Mouse (Mus musculus) layer of hippocampus, postnatal 14 days (tissue): ENCODE results near the gene Fbxo17. TPM values are rescaled to one million over a fixed set of nuclear protein-coding genes. Genes with fewer than 3 reads are reported as not detected.
"Not testable (repeated sequence)": the region's sequence is repeated elsewhere in the genome, so short reads cannot be mapped to it uniquely, and the experiment has no call there.

Experiments used
- DNase-seq, 2 experiments: peaks; one replicate each; pipeline ENCODE4 v3.0.0; 2021 to 2022; ENCODE audit warnings: low spot score in 2 of 2, mixed read lengths in 1 of 2
- long read RNA-seq, 2 experiments: library from polyadenylated mRNA; stranded (forward); transcript quantifications; one replicate each; pipeline ENCODE4 v2.0.0; 2021
- total RNA-seq, 2 experiments: library from RNA; stranded (reverse); gene quantifications; 2 replicates each; pipeline ENCODE4 v1.2.3; 2021

The Fbxo17 gene
- total RNA-seq, result under 1 TPM; 0.88 to 0.97 TPM
- long read RNA-seq, experiment 1, partial matches to known transcripts, result 0 of 3 reads
- long read RNA-seq, experiment 1, other reads (novel, unspliced or antisense), result 1 of 3 reads
- long read RNA-seq, experiment 2, partial matches to known transcripts, result 0 of 1 reads
- long read RNA-seq, experiment 2, other reads (novel, unspliced or antisense), result 1 of 1 reads

- DNase-seq, result no peak
These were observed at the start of gene Fbxo17 for GRCm38 (mm10) chr7:28716590-28717281. Fbxo17 (plus strand) TSS chr7:28716804.

GRCm38 (mm10) chr7:28671172-28671571, 45.4 kb upstream of the Fbxo17 start:
- no peak for DNase-seq

GRCm38 (mm10) chr7:28672276-28672675, 44.3 kb upstream of the Fbxo17 start:
- no peak for DNase-seq

- not testable (repeated sequence) for DNase-seq
These were observed 43.8 kb upstream of the Fbxo17 start for GRCm38 (mm10) chr7:28672786-28673185.

- DNase-seq, result no peak
These were observed 41.6 kb upstream of the Fbxo17 start for GRCm38 (mm10) chr7:28674994-28675393.

- no peak for DNase-seq
These were observed 40.9 kb upstream of the Fbxo17 start for GRCm38 (mm10) chr7:28675746-28676145.

- no peak for DNase-seq
These were observed 39.6 kb upstream of the Fbxo17 start for GRCm38 (mm10) chr7:28676811-28677541.

- no peak for DNase-seq
These were observed 39.0 kb upstream of the Fbxo17 start for GRCm38 (mm10) chr7:28677624-28678023.

- no peak for DNase-seq
These were observed 25.5 kb upstream of the Fbxo17 start for GRCm38 (mm10) chr7:28691075-28691474.

- peak in 1 of 2 experiments; percentile 24 for DNase-seq
These were observed 23.9 kb upstream of the Fbxo17 start, which contains the start of gene Fbxo27 for GRCm38 (mm10) chr7:28692545-28693320. Fbxo27 (plus strand) TSS chr7:28692849.

GRCm38 (mm10) chr7:28693321-28693966, 23.2 kb upstream of the Fbxo17 start:
- DNase-seq, result peak; percentile 57 to 62

- no peak for DNase-seq
These were observed 22.2 kb upstream of the Fbxo17 start for GRCm38 (mm10) chr7:28694423-28694822.

GRCm38 (mm10) chr7:28694966-28695511, 21.6 kb upstream of the Fbxo17 start:
- DNase-seq, result no peak

- no peak for DNase-seq
These were observed 19.3 kb upstream of the Fbxo17 start for GRCm38 (mm10) chr7:28697277-28697676.

GRCm38 (mm10) chr7:28700269-28700668, 16.3 kb upstream of the Fbxo17 start:
- no peak for DNase-seq

- not testable (repeated sequence) for DNase-seq
These were observed 15.3 kb upstream of the Fbxo17 start for GRCm38 (mm10) chr7:28701306-28701705.

GRCm38 (mm10) chr7:28702601-28703143, 13.9 kb upstream of the Fbxo17 start:
- no peak for DNase-seq

- no peak for DNase-seq
These were observed 7.2 kb upstream of the Fbxo17 start for GRCm38 (mm10) chr7:28709454-28709853.

GRCm38 (mm10) chr7:28710962-28711361, 5.6 kb upstream of the Fbxo17 start:
- DNase-seq, result no peak

- peak in 1 of 2 experiments; percentile 43 for DNase-seq
These were observed 1.9 kb upstream of the Fbxo17 start for GRCm38 (mm10) chr7:28714667-28715066.
